ENCODE assay signal across 8 mouse cellular contexts in genomic region chr9:106371776-106372175, GRCm38 (mm10). TPM values are rescaled to one million over a fixed set of nuclear protein-coding genes. Genes with fewer than 3 reads are reported as not detected.
DNase-seq lines count a peak whose midpoint lies in the region; ATAC-seq and TF ChIP-seq lines count a peak whose summit lies in the region.

No protein-coding gene starts in this region.

- TF ChIP-seq POLR2A in cortical plate, adult 2 months (IDR thresholded peaks at IDR 0.05; ENCODE audit: extremely low read depth, insufficient read depth, low read length), result 0 out of 2 replicates have a peak, but pooled peaks have one; percentile 21

- WGBS in intestine, embryonic 16.5 days, result 30% methylated on average over 6 of the region's 6 CpGs
- WGBS in limb, embryonic 13.5 days, result 7% methylated on average over 6 of the region's 6 CpGs
- 43% methylated on average over 6 of the region's 6 CpGs for WGBS in midbrain, embryonic 13.5 days

- H3K27ac ChIP-seq in cortical plate, adult 2 months (ENCODE audit: insufficient read depth, low read length), result peak overlapping the region; percentile 94
- H3K27ac ChIP-seq in intestine, embryonic 16.5 days (ENCODE audit: low read length), result 0 out of 2 replicates have a peak overlapping the region, but pooled peaks have one; percentile 35
- H3K27ac ChIP-seq in limb, embryonic 13.5 days, result peak overlapping the region; percentile 73
- no peak overlapping the region for H3K27ac ChIP-seq in midbrain, embryonic 13.5 days

- peak; percentile 22 to 39 for DNase-seq in cerebellum, adult 18-20 months
- peak; percentile 91 to 97 for DNase-seq in heart, adult 18-20 months
- DNase-seq in spleen, postnatal 14 days (ENCODE audit: low spot score in 2 of 2), result peak; percentile 57 to 62

- peaks cover 6% of the 10 kb centered on the region for H3K4me1 ChIP-seq in cortical plate, adult 2 months (ENCODE audit: control insufficient read depth, insufficient read depth, low read length)
- H3K4me1 ChIP-seq in intestine, embryonic 16.5 days (ENCODE audit: control insufficient read depth, insufficient read depth, low read length), result peaks cover 25% of the 10 kb centered on the region
- peaks cover 55% of the 10 kb centered on the region for H3K4me1 ChIP-seq in limb, embryonic 13.5 days
- H3K4me1 ChIP-seq in midbrain, embryonic 13.5 days (replicated peaks), result peaks cover 44% of the 10 kb centered on the region

- no peak for TF ChIP-seq CTCF in cortical plate, adult 2 months (IDR thresholded peaks at IDR 0.05; ENCODE audit: extremely low read depth, insufficient read depth, low read length)

- H3K9ac ChIP-seq in intestine, embryonic 16.5 days (ENCODE audit: low read depth, low read length), result peak overlapping the region; percentile 14; the same call in 1 of the 2 replicates
- H3K9ac ChIP-seq in limb, embryonic 13.5 days, result peak overlapping the region; percentile 100
- H3K9ac ChIP-seq in midbrain, embryonic 13.5 days (replicated peaks), result peak overlapping the region; percentile 47

- peaks cover 12% of the 10 kb centered on the region for H3K36me3 ChIP-seq in intestine, embryonic 16.5 days (ENCODE audit: control insufficient read depth, insufficient read depth, low read length)
- peaks cover 57% of the 10 kb centered on the region for H3K36me3 ChIP-seq in limb, embryonic 13.5 days
- peaks cover 43% of the 10 kb centered on the region for H3K36me3 ChIP-seq in midbrain, embryonic 13.5 days

- peak overlapping the region; percentile 18 for H3K4me2 ChIP-seq in intestine, embryonic 16.5 days (ENCODE audit: low read depth, low read length)
- H3K4me2 ChIP-seq in limb, embryonic 13.5 days (replicated peaks), result peak overlapping the region; percentile 95
- peak overlapping the region; percentile 91 for H3K4me2 ChIP-seq in midbrain, embryonic 13.5 days (replicated peaks)

- peak overlapping the region; percentile 99 for H3K4me3 ChIP-seq in cortical plate, adult 2 months (ENCODE audit: insufficient read depth, low read length)
- H3K4me3 ChIP-seq in intestine, embryonic 16.5 days (ENCODE audit: low read length), result no peak overlapping the region
- peak overlapping the region; percentile 98 for H3K4me3 ChIP-seq in limb, embryonic 13.5 days
- H3K4me3 ChIP-seq in midbrain, embryonic 13.5 days (replicated peaks), result peak overlapping the region; percentile 18

- H3K27me3 ChIP-seq in intestine, embryonic 16.5 days (replicated peaks; ENCODE audit: control insufficient read depth, insufficient read depth, low read length), result no peaks in the 10 kb centered on the region
- H3K27me3 ChIP-seq in limb, embryonic 13.5 days, result no peaks in the 10 kb centered on the region
- no peaks in the 10 kb centered on the region for H3K27me3 ChIP-seq in midbrain, embryonic 13.5 days

- ATAC-seq in cerebellum, adult (ENCODE audit: insufficient number of reproducible peaks, low FRiP score, low TSS enrichment), result no peak
- ATAC-seq in intestine, embryonic 16.5 days, result no peak
- ATAC-seq in limb, embryonic 13.5 days (ENCODE audit: low FRiP score, low read depth), result no peak
- ATAC-seq in midbrain, embryonic 13.5 days, result no peak

- H3K9me3 ChIP-seq in intestine, embryonic 16.5 days (ENCODE audit: control insufficient read depth, low read length), result no peaks in the 10 kb centered on the region
- H3K9me3 ChIP-seq in limb, embryonic 13.5 days, result no peaks in the 10 kb centered on the region
- no peaks in the 10 kb centered on the region for H3K9me3 ChIP-seq in midbrain, embryonic 13.5 days

RNA-seq across cellular contexts. Expression of gene Dusp7, which starts 3.3 kb away (rescaled TPM):
- polyA plus RNA-seq in cortical plate, adult 2 months (2012; rRNA removed), result 128 and 130 TPM in 2 replicates
- 10 to 100 TPM; 45.5 to 46.2 TPM for total RNA-seq in heart, adult 18-20 months (2021)
- 4.8 and 6.3 TPM in 2 replicates for polyA plus RNA-seq in intestine, embryonic 16.5 days (2015; fragmentation: Nextera tagmentation; extraction: Ambion mirVana)
- 40.5 and 41.1 TPM in 2 replicates for polyA plus RNA-seq in limb, embryonic 13.5 days (2015; fragmentation: Nextera tagmentation; extraction: Ambion mirVana)
- polyA plus RNA-seq in midbrain, embryonic 13.5 days (2015; fragmentation: Nextera tagmentation; extraction: Ambion mirVana), result 9.0 and 9.4 TPM in 2 replicates

RNA-seq across cellular contexts. Expression of gene Rpl29, which starts 57.5 kb away (rescaled TPM):
- polyA plus RNA-seq in cortical plate, adult 2 months (2012; rRNA removed), result 666 and 719 TPM in 2 replicates
- 100 to 1,000 TPM; 272 to 273 TPM for total RNA-seq in heart, adult 18-20 months (2021)
- 866 and 931 TPM in 2 replicates for polyA plus RNA-seq in intestine, embryonic 16.5 days (2015; fragmentation: Nextera tagmentation; extraction: Ambion mirVana)
- polyA plus RNA-seq in limb, embryonic 13.5 days (2015; fragmentation: Nextera tagmentation; extraction: Ambion mirVana), result 876 and 951 TPM in 2 replicates
- polyA plus RNA-seq in midbrain, embryonic 13.5 days (2015; fragmentation: Nextera tagmentation; extraction: Ambion mirVana), result 676 and 681 TPM in 2 replicates

Comparison
In these comparisons a context has a peak if more than half of its experiments do, and no peak if none do; other contexts are left out.
1. DNase-seq: peak in every context shown above with its lines; median percentile 94 in heart, adult 18-20 months; 60 in spleen, postnatal 14 days; 30 in cerebellum, adult 18-20 months.
2. H3K4me2 ChIP-seq: peak in every context shown above with its lines; median percentile 95 in limb, embryonic 13.5 days; 91 in midbrain, embryonic 13.5 days; 18 in intestine, embryonic 16.5 days.
3. H3K9ac ChIP-seq: peak in every context shown above with its lines; median percentile 100 in limb, embryonic 13.5 days; 47 in midbrain, embryonic 13.5 days; 14 in intestine, embryonic 16.5 days.